Mouse (Mus musculus): ENCODE results near the gene Rev3l. TPM values are rescaled to one million over a fixed set of nuclear protein-coding genes. Genes with fewer than 3 reads are reported as not detected.

Rev3l gene
- polyA plus RNA-seq, 1 experiment from 2014 or later: 27.4 TPM

GRCm38 (mm10) chr10:39766702-39767101 lies 34.8 kb downstream of the Rev3l start:
- ATAC-seq (ENCODE audit: insufficient read depth, low FRiP score, low TSS enrichment) (no peak), DNase-seq (ENCODE audit: low spot score) (no peak)
- H3K4me3 ChIP-seq (ENCODE audit: low read depth, low read length): no peak overlapping the region
- no peak overlapping the region for H3K4me2 ChIP-seq (ENCODE audit: low read depth)
- WGBS: 93% methylated on average over 4 of the region's 4 CpGs
- no peak overlapping the region for H3K27ac ChIP-seq (ENCODE audit: low read depth, low read length)
- H3K9ac ChIP-seq (ENCODE audit: low read length): no peak overlapping the region
- no peaks in the 10 kb centered on the region for H3K36me3 ChIP-seq (ENCODE audit: control insufficient read depth, insufficient read depth, low read length)
- H3K27me3 ChIP-seq (ENCODE audit: control insufficient read depth, insufficient read depth, low read length): no peaks in the 10 kb centered on the region
- no peaks in the 10 kb centered on the region for H3K4me1 ChIP-seq (ENCODE audit: control insufficient read depth, insufficient read depth, low read length)
- H3K9me3 ChIP-seq (ENCODE audit: control insufficient read depth, low read length): no peaks in the 10 kb centered on the region

- no peaks in the 10 kb centered on the region for H3K9me3 ChIP-seq (ENCODE audit: control insufficient read depth, low read length)
- no peak overlapping the region for H3K4me2 ChIP-seq (ENCODE audit: low read depth)
- ATAC-seq (ENCODE audit: insufficient read depth, low FRiP score, low TSS enrichment) (no peak), DNase-seq (ENCODE audit: low spot score) (no peak)
- no peak overlapping the region for H3K9ac ChIP-seq (ENCODE audit: low read length)
- 67% methylated on average over 2 of the region's 2 CpGs for WGBS
- H3K4me1 ChIP-seq (ENCODE audit: control insufficient read depth, insufficient read depth, low read length): no peaks in the 10 kb centered on the region
- no peak overlapping the region for H3K4me3 ChIP-seq (ENCODE audit: low read depth, low read length)
- H3K27ac ChIP-seq (ENCODE audit: low read depth, low read length): no peak overlapping the region
- no peaks in the 10 kb centered on the region for H3K27me3 ChIP-seq (ENCODE audit: control insufficient read depth, insufficient read depth, low read length)
- no peaks in the 10 kb centered on the region for H3K36me3 ChIP-seq (ENCODE audit: control insufficient read depth, insufficient read depth, low read length)
Measured at GRCm38 (mm10) chr10:39772259-39772658, 40.3 kb downstream of the Rev3l start.

DNA sequence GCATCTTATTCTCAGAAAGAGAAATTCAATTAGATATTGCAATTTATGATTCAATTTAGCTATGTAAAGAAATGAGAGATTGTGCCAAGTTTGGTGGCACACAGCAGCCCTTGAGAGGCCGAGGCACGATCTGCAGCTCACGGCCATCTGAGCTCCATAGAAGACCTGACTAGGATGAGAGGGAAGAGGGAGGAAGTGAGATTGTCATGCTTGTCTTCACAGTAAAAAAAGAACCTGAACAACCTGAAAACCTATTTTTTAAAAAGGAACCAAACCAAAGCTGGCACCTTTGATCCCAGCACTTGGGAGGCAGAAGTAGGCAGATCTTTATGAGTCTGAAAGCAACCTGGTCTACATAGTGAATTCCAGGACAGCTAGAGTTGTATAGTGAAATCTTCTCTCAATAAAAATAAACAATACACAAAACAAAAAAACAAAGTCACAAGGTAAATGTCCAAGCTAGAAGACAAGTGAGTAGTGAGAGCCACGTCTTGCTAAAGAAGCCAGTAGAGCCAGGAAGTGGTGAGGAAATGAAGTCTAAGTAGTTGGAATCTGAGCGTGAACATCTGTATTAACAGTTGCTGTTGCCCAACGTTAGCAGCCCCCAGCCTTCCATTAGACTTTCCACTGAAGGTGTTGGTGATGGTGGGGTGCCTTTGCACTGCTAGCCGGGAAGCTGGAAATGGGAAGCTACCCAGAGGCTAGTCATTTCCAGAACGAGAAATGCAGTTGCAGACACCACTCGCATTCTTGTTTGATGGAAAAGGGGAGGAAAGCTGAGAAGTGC lies 42.2 kb downstream of the Rev3l start:
- Histone ChIP-seq H3K4me3 (ENCODE audit: low read depth, low read length) (no peak overlapping the region), H3K27ac (ENCODE audit: low read depth, low read length) (no peak overlapping the region), H3K27me3 (ENCODE audit: control insufficient read depth, insufficient read depth, low read length) (no peaks in the 10 kb centered on the region), H3K4me1 (ENCODE audit: control insufficient read depth, insufficient read depth, low read length) (no peaks in the 10 kb centered on the region; the same call in 1 of the 2 replicates), H3K9me3 (ENCODE audit: control insufficient read depth, low read length) (no peaks in the 10 kb centered on the region), H3K9ac (ENCODE audit: low read length) (no peak overlapping the region), H3K4me2 (ENCODE audit: low read depth) (no peak overlapping the region), H3K36me3 (ENCODE audit: control insufficient read depth, insufficient read depth, low read length) (no peaks in the 10 kb centered on the region)
- DNase-seq (ENCODE audit: low spot score): no peak
- ATAC-seq (ENCODE audit: insufficient read depth, low FRiP score, low TSS enrichment): no peak
- WGBS: 78% methylated on average over 9 of the region's 9 CpGs

DNA sequence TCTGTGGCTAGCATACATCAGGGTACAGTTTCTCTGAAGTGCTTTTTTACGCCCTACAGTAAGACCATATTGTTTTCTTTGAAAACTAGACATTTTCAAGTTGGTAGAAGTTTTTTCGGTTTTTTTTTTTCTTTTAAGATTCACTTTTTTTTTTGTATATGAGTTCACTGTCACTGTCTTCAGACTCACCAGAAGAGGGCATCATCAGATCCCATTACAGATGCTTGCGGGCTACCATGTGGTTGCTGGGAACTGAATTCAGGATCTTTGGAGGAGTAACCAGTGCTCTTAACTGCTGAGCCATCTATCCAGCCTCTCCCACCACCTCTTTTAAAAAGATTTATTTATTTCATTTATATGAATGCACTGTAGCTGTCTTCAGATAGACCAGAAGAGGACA lies 45.0 kb downstream of the Rev3l start:
- Histone ChIP-seq H3K27me3 (ENCODE audit: control insufficient read depth, insufficient read depth, low read length) (no peaks in the 10 kb centered on the region), H3K27ac (ENCODE audit: low read depth, low read length) (no peak overlapping the region), H3K4me2 (ENCODE audit: low read depth) (no peak overlapping the region), H3K36me3 (ENCODE audit: control insufficient read depth, insufficient read depth, low read length) (no peaks in the 10 kb centered on the region), H3K9ac (ENCODE audit: low read length) (no peak overlapping the region), H3K4me3 (ENCODE audit: low read depth, low read length) (no peak overlapping the region), H3K9me3 (ENCODE audit: control insufficient read depth, low read length) (no peaks in the 10 kb centered on the region), H3K4me1 (ENCODE audit: control insufficient read depth, insufficient read depth, low read length) (no peaks in the 10 kb centered on the region; the same call in 1 of the 2 replicates)
- DNase-seq (ENCODE audit: low spot score) (no peak), ATAC-seq (ENCODE audit: insufficient read depth, low FRiP score, low TSS enrichment) (no peak)
- 91% methylated on average over 3 of the region's 3 CpGs for WGBS

DNA sequence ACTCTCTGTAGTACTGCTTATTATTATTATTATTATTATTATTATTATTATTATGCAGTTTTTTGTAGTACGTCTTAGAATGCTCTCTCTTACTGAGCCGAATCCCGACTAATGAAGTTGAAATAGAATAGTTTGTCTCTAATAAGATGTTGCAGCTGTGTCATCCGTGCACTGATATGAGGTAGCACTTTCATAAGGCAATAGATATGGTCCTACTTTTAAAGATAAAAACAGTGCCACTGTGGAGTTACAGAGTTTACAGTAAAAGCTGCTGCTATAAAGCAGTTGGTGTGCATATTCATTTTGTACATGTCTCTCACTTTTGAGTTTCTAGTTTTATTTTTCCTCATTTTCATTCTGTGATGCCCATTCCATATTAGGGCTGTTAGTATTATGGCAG lies 46.4 kb downstream of the Rev3l start:
- no peak for ATAC-seq (ENCODE audit: insufficient read depth, low FRiP score, low TSS enrichment)
- H3K27ac ChIP-seq (ENCODE audit: low read depth, low read length): no peak overlapping the region
- no peak overlapping the region for H3K4me3 ChIP-seq (ENCODE audit: low read depth, low read length)
- no peak for DNase-seq (ENCODE audit: low spot score)
- H3K4me1 ChIP-seq (ENCODE audit: control insufficient read depth, insufficient read depth, low read length): no peaks in the 10 kb centered on the region; the same call in 1 of the 2 replicates
- WGBS: 93% methylated on average over 4 of the region's 4 CpGs
- H3K36me3 ChIP-seq (ENCODE audit: control insufficient read depth, insufficient read depth, low read length): no peaks in the 10 kb centered on the region
- no peak overlapping the region for H3K9ac ChIP-seq (ENCODE audit: low read length)
- no peak overlapping the region for H3K4me2 ChIP-seq (ENCODE audit: low read depth)
- H3K9me3 ChIP-seq (ENCODE audit: control insufficient read depth, low read length): no peaks in the 10 kb centered on the region
- no peaks in the 10 kb centered on the region for H3K27me3 ChIP-seq (ENCODE audit: control insufficient read depth, insufficient read depth, low read length)

GRCm38 (mm10) chr10:39785241-39785640 lies 53.3 kb downstream of the Rev3l start:
- Histone ChIP-seq H3K4me1 (ENCODE audit: control insufficient read depth, insufficient read depth, low read length) (no peaks in the 10 kb centered on the region), H3K4me2 (ENCODE audit: low read depth) (no peak overlapping the region), H3K27ac (ENCODE audit: low read depth, low read length) (no peak overlapping the region), H3K4me3 (ENCODE audit: low read depth, low read length) (no peak overlapping the region), H3K36me3 (ENCODE audit: control insufficient read depth, insufficient read depth, low read length) (0 out of 2 replicates have a peak, but pooled peaks cover 2% of the 10 kb centered on the region), H3K9me3 (ENCODE audit: control insufficient read depth, low read length) (no peaks in the 10 kb centered on the region), H3K9ac (ENCODE audit: low read length) (no peak overlapping the region), H3K27me3 (ENCODE audit: control insufficient read depth, insufficient read depth, low read length) (no peaks in the 10 kb centered on the region)
- ATAC-seq (ENCODE audit: insufficient read depth, low FRiP score, low TSS enrichment): no peak
- DNase-seq (ENCODE audit: low spot score): no peak
- WGBS: 89% methylated on average over 3 of the region's 3 CpGs

DNA sequence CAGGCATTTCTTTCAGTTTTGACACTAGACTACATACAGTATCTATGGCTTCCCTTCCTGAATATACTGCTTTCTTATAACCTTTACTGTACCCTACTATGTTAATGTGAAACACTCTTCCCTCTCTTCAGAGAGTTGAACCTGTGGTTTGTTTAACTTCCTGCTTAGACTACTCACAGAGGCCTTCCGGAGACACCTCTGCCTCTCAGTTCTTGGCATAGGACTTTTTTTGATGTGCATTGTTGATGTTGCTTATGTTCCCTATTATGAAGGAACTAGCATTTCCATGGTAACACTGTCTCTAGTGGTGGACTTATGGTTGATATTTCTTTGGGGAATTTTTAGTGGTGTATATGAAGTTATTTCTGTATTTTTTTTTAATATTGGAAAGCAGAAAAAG lies 61.4 kb downstream of the Rev3l start:
- ATAC-seq (ENCODE audit: insufficient read depth, low FRiP score, low TSS enrichment) (no peak), DNase-seq (ENCODE audit: low spot score) (no peak)
- H3K4me1 ChIP-seq (ENCODE audit: control insufficient read depth, insufficient read depth, low read length): no peaks in the 10 kb centered on the region
- H3K4me2 ChIP-seq (ENCODE audit: low read depth): no peak overlapping the region
- no peaks in the 10 kb centered on the region for H3K9me3 ChIP-seq (ENCODE audit: control insufficient read depth, low read length)
- no peak overlapping the region for H3K27ac ChIP-seq (ENCODE audit: low read depth, low read length)
- H3K27me3 ChIP-seq (ENCODE audit: control insufficient read depth, insufficient read depth, low read length): no peaks in the 10 kb centered on the region
- no peaks in the 10 kb centered on the region for H3K36me3 ChIP-seq (ENCODE audit: control insufficient read depth, insufficient read depth, low read length)
- H3K4me3 ChIP-seq (ENCODE audit: low read depth, low read length): no peak overlapping the region
- H3K9ac ChIP-seq (ENCODE audit: low read length): no peak overlapping the region
- 88% methylated on average over 1 of the region's 1 CpGs for WGBS

GRCm38 (mm10) chr10:39811507-39811906 lies 79.6 kb downstream of the Rev3l start:
- no peak for ATAC-seq (ENCODE audit: insufficient read depth, low FRiP score, low TSS enrichment)
- Histone ChIP-seq H3K36me3 (ENCODE audit: control insufficient read depth, insufficient read depth, low read length) (peaks cover 8% of the 10 kb centered on the region; the same call in 1 of the 2 replicates), H3K4me2 (ENCODE audit: low read depth) (no peak overlapping the region), H3K27me3 (ENCODE audit: control insufficient read depth, insufficient read depth, low read length) (no peaks in the 10 kb centered on the region), H3K9me3 (ENCODE audit: control insufficient read depth, low read length) (no peaks in the 10 kb centered on the region), H3K4me3 (ENCODE audit: low read depth, low read length) (no peak overlapping the region), H3K9ac (ENCODE audit: low read length) (no peak overlapping the region), H3K27ac (ENCODE audit: low read depth, low read length) (no peak overlapping the region), H3K4me1 (ENCODE audit: control insufficient read depth, insufficient read depth, low read length) (no peaks in the 10 kb centered on the region)
- DNase-seq (ENCODE audit: low spot score): peak; percentile 53
- WGBS: 72% methylated on average over 3 of the region's 3 CpGs

DNA sequence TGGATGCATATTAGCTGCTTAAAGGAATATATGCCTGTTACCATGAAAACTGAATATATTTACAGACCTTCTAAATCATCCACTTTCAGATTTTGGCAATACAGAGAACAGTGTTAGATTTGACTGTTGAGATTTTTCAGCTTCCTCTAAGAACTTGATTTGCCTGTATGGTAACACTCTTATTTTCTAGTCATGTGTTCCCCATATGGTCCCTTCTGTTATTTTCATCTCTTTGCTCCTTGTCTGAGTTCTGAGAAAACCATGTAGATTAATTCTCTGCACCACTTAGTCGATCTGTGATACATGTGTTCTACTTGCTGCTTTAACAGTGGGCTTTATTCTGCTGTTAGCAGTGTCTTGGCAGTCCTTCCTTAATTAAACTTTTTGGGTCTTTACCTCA lies 110.7 kb downstream of the Rev3l start:
- no peak for ATAC-seq (ENCODE audit: insufficient read depth, low FRiP score, low TSS enrichment)
- 91% methylated on average over 1 of the region's 1 CpGs for WGBS
- H3K4me2 ChIP-seq (ENCODE audit: low read depth): no peak overlapping the region
- no peaks in the 10 kb centered on the region for H3K27me3 ChIP-seq (ENCODE audit: control insufficient read depth, insufficient read depth, low read length)
- no peak overlapping the region for H3K4me3 ChIP-seq (ENCODE audit: low read depth, low read length)
- peaks cover 8% of the 10 kb centered on the region for H3K36me3 ChIP-seq (ENCODE audit: control insufficient read depth, insufficient read depth, low read length)
- no peak for DNase-seq (ENCODE audit: low spot score)
- no peak overlapping the region for H3K27ac ChIP-seq (ENCODE audit: low read depth, low read length)
- no peaks in the 10 kb centered on the region for H3K9me3 ChIP-seq (ENCODE audit: control insufficient read depth, low read length)
- H3K9ac ChIP-seq (ENCODE audit: low read length): no peak overlapping the region
- H3K4me1 ChIP-seq (ENCODE audit: control insufficient read depth, insufficient read depth, low read length): no peaks in the 10 kb centered on the region
